Mouse (Mus musculus) NIH3T3 (cell line): ENCODE measurements around the gene Gal3st2b.
A peak's percentile ranks its signal among the peaks of the same experiment; 100 is the strongest.
"Not testable (repeated sequence)": the region's sequence is repeated elsewhere in the genome, so short reads cannot be mapped to it uniquely, and the experiment has no call there.

Source experiments
- DNase-seq: peaks from one replicate; pipeline ENCODE4 v3.0.0-alpha.2; 2012; ENCODE audit warnings: low read depth

Gal3st2b gene

DNA sequence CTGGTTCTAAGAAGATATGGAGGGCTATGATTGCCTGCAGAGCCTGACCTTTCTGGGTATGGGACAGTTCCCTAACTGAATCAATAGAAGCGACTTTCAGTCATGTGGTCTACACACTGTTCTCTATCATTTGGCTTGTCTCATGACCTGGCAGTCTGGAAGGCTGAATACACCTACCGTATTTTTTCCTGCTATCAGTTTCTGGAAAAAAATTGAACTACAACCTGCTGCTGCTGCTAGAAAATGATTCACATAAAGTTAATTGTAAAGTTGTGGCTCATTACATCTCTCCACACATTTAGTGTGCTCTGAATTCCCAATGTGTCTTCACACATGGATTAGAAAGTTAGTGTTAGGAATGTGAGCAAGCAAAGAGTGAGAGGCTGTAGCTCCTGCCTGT lies at the start of gene Gal3st2b:
Gene Gal3st2b, plus strand, starts transcription at position 301 of the 400 bp plus-strand sequence.
- not testable (repeated sequence) for DNase-seq

DNA sequence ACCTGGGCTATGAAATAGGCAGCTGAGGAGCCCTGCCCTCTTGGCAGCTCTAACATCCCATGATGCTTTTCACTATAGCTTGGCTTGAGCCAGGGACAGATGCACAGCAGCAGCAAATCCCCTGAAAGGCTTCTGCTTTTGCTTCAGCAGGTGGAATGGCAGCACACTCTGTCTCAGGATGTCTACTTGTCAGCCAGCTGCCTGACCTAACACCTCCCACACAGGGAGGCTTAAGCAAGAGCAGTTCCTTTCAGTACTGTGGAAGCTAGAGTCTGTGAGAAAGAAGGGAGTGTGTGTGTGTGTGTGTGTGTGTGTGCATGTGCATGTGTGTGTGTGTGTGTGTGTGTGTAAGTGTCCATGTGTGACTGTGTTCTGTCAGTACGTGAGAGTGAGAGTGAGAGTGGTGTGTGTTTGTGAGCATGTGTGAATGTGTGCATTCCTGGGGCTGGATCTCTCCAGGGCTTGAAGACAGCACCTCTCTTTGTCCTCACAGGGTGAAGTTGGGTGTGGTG lies 46.5 kb upstream of the Gal3st2b start:
- not testable (repeated sequence) for DNase-seq

DNA sequence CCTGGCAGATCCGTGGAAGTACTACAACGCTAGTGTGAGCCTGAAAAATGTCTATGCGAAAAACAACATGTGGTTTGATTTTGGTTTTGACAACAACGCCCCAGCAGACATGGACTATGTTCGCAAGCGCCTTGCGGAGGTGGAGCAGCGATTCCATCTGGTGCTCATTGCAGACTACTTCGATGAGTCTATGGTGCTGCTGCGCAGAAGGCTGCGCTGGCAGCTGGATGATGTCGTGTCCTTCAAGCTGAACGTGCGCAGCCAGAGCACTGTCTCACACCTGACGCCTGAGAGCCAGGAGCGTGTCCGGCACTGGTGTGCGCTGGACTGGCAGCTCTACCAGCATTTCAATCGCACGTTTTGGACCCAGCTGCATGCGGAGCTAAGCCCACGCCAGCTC lies 43.7 kb upstream of the Gal3st2b start:
- DNase-seq = not testable (repeated sequence)

DNA sequence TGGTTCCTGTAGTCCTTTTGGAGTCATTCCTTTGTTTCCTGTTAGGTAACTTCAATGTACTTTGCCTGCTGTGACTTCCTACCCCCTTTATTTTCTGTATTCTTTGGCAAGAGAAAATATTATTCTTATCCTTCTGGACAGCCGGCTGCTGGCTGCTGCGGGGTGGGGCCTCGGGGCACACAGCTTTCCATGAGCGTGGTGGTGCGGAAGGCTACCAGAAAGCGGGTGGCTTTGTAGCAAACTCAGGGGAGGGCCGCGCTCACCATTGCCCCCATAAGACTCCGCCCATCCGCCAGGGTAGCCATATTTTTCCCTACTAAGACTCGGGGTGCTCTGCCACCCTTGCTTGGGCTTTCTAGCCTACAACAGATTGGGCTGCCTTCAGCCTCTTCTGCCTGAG lies 36.3 kb upstream of the Gal3st2b start:
- not testable (repeated sequence) for DNase-seq

DNA sequence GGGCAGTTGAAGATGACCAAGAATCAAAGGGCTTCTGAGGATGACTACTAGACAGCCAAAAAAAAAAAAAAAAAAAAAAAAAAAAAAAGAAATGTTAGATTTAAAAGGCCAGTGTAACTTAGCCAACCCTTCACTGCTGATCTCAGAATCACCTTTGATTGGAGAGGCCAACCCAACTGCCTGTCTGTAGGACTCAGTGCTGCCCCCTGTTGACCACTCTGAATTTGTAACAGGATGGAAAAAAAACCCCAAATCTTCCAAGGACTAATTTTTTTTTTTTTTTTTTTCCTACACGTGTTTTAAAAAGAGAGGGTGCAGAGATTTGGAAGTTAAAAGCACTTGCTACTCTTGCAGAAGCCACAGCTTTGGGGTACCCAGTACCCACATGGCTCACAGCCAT lies 27.2 kb upstream of the Gal3st2b start:
- peak; percentile 10 for DNase-seq

DNA sequence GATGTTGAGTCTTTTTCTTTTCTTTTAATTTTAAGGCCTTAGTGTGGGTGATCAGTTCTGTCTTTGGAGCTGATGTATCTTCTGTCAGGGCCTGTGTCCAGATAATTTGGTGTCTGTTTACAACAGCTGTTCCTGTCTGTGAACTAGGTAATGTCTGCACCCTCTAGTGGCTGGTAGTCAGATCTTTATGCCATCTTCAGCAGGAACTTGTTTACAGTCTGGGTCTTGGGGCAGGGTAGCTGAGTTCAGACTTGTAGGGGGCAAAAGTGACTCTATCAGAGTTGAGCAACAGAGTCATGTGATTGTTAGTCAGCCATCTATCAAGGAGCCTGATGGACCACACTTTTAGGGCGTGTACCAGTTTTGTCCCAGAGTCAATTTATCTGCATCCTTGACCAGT lies 20.7 kb upstream of the Gal3st2b start:
- DNase-seq = not testable (repeated sequence)

DNA sequence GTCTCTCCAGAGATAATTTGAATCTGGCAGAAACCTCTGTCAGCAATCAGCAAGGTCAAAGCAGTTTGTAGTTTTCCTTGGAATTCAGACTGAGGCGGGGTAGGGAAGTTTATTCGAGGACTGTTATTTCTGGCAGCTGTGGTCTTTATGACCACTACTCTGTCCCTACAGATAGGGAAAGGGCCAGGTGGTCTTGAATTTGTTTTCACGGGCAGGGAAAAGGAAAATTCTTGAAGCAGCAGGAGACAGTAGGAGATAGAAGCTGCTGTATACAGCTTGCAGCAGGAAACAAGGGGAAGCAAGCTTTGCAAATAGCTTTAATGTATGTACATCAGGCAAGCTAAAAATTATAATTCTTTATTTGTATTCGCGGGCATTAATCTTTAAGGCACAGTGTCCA lies 16.8 kb upstream of the Gal3st2b start:
- not testable (repeated sequence) for DNase-seq

DNA sequence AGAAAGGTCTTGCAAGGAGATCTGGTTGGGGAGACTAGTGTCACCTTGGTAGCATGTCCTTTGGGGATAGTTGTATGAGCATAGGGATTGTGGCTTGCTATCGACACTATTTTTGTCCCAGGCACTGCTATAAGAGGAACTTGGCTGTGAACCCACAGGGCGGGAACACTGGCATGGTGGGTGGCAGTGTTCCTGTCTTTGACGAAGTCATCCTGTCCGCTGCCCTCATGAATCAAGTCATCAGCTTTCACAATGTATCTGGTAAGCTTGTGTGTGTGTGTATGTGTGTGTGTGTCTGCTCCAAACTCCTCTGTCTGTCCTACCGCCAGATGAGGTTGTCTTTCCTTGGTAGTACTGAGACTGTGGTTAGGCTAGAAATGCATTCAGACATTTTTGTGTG lies 11.4 kb upstream of the Gal3st2b start:
- not testable (repeated sequence) for DNase-seq

DNA sequence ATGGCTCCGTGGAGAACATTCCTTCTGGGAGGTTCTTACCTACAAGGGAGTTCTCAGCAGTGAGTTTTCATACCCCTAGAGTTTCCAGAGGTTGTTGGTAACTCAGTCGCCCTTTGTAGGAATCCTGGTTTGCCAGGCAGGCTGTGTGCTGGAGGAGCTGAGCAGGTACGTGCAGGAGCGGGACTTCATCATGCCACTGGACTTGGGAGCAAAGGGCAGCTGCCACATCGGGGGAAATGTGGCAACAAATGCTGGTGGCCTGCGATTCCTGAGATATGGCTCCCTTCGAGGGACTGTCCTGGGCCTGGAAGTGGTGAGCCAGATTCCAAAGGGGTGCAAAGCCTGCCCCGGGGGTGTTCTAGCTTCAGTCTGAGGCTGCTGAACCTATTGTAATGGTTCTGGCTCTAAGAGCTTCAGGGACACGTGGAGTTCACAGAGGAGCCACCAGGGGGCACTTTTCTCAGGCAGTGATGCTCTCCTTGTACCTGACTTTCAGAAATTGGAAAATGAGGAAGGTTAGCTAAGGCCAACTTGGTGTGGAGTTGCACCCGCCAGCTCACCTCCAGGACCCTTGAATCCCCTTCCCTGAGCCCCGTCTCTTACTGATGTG lies 9.0 kb upstream of the Gal3st2b start:
- DNase-seq = not testable (repeated sequence)

DNA sequence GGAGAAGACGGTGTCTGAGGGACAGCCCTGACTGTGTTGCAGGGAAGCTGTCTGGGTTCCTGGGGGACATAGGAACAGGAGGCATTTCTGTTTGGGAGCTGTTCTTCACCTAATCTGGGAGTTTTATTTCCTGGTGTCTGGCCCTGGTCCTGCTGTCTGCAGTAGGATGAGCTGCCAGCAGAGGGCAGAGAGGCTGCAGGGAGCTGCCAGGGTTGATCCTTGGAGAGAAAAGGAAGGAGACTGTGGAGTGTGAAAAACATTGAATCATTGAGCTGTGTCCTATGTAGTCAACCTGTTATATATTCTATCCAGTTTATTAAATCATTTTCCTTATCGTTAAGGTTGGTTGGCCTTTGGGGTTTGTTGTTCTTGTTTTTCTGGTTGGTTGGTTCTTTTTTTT lies 6.2 kb upstream of the Gal3st2b start:
- DNase-seq = not testable (repeated sequence)

DNA sequence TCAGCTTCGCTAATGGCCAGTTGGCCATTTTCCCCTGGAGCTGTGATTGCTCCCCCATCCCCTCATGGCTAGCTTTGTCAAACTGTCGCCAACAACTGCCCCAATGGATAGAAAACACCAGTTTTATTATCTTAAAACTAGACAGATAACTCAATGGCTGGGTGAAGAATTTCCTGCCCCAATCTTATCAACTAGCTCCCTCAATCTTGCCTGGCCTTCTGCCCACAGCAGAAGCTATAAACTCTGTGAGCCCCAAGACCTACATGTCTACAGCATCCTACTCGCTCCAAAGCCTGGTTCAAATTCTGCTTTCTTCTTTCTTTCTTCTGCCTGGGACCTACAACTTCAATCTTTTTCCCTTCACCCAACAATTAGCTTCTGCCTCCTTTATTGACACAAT lies 951 bp upstream of the Gal3st2b start:
- DNase-seq = not testable (repeated sequence)

DNA sequence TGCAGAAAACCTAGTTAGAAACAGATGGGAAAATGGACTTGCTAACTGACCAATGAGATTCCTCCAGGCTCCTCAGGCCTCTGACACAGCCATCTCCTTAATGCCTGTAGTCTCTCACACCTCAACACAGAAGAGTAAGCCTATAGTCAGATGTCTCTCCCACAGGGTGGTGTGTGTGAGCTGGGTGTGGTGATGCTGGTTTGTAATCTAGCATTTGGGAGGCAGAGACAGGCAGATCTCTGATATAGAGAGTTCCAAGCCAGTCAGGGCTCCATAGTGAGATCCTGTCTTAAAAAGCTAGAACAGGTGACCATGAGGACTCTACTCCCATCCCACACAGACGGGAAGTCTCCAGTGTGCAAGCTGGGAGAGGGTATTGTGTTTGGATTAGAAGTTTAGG lies 664 bp downstream of the Gal3st2b start:
- not testable (repeated sequence) for DNase-seq

DNA sequence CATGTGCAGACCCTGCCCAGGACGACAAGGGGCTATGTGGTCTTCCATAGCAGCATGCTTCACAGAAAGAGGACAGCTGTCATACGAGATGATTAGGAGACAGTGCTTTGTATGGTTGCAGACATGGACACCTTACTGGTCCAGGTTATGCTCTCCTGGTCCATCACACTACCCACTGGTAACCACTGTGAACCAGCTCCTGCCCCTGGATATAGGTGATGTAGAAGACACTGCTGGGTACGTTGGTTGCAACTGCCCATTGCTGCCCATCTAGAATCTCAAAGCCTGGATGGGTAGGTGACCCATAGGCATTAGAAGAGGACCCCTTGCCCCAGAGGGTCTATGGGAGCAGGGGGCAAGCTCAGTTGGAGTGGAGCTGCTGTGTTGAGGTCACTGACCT lies 1.2 kb downstream of the Gal3st2b start:
- not testable (repeated sequence) for DNase-seq

DNA sequence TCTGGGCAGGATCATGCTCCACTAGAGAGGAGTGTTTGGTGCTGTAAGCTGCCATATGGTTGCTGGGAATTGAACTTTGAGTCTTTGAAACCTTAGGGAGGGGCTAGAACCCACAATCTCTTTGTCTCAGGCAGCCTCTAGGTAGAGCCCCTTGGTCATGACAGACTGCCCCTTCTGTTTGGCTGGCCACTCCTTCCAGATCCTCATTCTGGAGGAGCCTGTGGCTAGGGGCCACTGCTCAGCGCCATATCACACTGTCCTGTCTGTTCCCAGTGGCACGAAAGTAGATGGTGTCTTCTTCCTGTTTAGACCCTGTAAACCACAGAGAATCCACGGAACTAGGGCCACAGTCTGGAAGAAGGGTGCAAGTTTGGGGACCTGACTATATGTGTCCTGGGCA lies 4.5 kb downstream of the Gal3st2b start:
- not testable (repeated sequence) for DNase-seq

DNA sequence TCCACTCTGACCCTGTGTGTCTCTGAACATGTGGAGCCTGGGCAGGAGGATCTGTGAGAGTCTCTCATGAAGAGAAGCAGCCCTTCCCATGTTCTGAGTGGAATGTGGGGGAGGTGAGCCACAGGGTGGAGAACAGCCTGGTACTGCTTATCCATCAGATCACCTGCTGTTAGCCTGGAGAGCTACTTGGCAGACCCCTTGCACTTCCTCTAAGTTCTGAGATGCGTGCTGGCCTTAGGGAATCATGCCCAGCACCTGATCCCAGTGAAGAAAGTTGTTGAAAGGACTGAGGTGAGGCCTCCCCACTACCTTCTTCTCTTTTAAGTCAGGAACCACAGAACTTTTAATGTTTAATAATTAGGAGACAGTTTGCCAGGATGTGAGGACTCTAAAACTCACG lies 5.0 kb downstream of the Gal3st2b start:
- DNase-seq = not testable (repeated sequence)

DNA sequence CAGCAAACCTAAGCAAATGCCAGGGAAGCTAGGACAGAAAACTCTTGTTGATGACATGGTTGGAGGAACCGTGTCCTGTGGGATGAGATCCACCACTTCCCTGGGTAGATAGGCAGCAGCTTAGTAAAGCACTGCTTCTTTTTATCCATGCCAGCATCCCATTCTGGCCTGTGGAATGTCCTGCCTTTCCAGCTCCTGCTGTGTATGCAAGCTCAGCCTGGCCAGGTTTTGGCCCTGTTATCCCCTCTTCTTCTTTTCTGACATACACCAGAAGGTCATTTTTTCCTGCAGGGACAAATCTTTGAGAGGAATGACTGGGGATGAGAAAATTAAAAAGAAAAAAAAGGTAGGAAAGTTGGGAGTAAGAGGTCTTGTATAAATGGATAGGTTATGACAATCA lies 17.3 kb downstream of the Gal3st2b start:
- not testable (repeated sequence) for DNase-seq

DNA sequence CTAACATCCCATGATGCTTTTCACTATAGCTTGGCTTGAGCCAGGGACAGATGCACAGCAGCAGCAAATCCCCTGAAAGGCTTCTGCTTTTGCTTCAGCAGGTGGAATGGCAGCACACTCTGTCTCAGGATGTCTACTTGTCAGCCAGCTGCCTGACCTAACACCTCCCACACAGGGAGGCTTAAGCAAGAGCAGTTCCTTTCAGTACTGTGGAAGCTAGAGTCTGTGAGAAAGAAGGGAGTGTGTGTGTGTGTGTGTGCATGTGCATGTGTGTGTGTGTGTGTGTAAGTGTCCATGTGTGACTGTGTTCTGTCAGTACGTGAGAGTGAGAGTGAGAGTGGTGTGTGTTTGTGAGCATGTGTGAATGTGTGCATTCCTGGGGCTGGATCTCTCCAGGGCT lies 19.7 kb downstream of the Gal3st2b start:
- not testable (repeated sequence) for DNase-seq

DNA sequence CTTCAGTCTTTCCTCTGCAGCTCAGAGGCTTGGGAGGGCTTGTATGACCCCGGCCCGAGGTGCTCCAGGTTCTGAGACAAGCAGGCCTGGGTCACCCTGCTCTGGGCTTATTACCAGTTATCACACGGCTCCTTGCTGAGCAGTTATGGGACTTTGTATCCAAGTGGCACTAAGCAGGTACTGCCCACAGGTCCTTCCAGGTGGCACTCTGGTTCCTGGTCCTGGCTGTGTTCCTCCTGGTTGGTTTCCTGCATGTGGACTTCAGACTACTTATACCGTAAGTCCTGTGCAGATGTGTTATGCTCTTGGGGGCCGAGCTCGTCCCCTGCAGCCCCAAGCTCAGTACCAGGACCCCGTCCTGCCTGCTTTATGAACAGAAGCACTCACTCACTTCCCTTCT lies 20.3 kb downstream of the Gal3st2b start:
- not testable (repeated sequence) for DNase-seq

DNA sequence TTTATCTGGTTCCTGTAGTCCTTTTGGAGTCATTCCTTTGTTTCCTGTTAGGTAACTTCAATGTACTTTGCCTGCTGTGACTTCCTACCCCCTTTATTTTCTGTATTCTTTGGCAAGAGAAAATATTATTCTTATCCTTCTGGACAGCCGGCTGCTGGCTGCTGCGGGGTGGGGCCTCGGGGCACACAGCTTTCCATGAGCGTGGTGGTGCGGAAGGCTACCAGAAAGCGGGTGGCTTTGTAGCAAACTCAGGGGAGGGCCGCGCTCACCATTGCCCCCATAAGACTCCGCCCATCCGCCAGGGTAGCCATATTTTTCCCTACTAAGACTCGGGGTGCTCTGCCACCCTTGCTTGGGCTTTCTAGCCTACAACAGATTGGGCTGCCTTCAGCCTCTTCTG lies 31.0 kb downstream of the Gal3st2b start:
- not testable (repeated sequence) for DNase-seq

DNA sequence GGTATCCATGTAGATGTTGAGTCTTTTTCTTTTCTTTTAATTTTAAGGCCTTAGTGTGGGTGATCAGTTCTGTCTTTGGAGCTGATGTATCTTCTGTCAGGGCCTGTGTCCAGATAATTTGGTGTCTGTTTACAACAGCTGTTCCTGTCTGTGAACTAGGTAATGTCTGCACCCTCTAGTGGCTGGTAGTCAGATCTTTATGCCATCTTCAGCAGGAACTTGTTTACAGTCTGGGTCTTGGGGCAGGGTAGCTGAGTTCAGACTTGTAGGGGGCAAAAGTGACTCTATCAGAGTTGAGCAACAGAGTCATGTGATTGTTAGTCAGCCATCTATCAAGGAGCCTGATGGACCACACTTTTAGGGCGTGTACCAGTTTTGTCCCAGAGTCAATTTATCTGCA lies 48.4 kb downstream of the Gal3st2b start:
- DNase-seq = not testable (repeated sequence)

DNA sequence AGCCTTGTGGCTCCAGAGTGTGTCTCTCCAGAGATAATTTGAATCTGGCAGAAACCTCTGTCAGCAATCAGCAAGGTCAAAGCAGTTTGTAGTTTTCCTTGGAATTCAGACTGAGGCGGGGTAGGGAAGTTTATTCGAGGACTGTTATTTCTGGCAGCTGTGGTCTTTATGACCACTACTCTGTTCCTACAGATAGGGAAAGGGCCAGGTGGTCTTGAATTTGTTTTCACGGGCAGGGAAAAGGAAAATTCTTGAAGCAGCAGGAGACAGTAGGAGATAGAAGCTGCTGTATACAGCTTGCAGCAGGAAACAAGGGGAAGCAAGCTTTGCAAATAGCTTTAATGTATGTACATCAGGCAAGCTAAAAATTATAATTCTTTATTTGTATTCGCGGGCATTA lies 52.3 kb downstream of the Gal3st2b start:
- DNase-seq = not testable (repeated sequence)

DNA sequence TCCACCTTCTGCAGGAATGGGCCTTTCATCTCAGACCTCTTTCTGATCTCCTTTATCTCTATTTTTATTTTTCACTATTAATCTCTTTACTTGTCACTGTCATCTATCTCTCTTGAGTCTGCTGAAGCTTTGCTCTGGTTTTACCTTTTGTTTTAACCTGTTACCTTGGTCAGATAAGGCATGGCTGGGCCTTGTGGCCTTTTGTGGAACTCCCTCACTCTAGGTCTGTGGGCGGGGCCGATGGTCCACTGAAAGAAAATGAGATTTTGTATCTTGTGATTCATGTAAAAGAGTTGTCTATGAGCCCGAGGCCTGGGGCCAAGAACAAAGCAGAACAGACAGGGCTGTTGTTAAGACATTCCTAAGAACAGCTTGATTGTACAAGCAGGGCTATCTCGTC lies 52.7 kb downstream of the Gal3st2b start:
- DNase-seq = not testable (repeated sequence)

DNA sequence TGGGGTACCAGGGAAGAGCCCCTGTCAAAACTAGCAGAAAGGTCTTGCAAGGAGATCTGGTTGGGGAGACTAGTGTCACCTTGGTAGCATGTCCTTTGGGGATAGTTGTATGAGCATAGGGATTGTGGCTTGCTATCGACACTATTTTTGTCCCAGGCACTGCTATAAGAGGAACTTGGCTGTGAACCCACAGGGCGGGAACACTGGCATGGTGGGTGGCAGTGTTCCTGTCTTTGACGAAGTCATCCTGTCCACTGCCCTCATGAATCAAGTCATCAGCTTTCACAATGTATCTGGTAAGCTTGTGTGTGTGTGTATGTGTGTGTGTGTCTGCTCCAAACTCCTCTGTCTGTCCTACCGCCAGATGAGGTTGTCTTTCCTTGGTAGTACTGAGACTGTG lies 57.7 kb downstream of the Gal3st2b start:
- not testable (repeated sequence) for DNase-seq

DNA sequence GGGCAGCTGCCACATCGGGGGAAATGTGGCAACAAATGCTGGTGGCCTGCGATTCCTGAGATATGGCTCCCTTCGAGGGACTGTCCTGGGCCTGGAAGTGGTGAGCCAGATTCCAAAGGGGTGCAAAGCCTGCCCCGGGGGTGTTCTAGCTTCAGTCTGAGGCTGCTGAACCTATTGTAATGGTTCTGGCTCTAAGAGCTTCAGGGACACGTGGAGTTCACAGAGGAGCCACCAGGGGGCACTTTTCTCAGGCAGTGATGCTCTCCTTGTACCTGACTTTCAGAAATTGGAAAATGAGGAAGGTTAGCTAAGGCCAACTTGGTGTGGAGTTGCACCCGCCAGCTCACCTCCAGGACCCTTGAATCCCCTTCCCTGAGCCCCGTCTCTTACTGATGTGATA lies 60.2 kb downstream of the Gal3st2b start:
- DNase-seq = not testable (repeated sequence)
